8 mouse cellular contexts compared by ENCODE assay signal in genomic region chr19:5729444-5729815, GRCm38 (mm10). TPM values are rescaled to one million over a fixed set of nuclear protein-coding genes. Genes with fewer than 3 reads are reported as not detected.
DNase-seq lines count a peak whose midpoint lies in the region; ATAC-seq and TF ChIP-seq lines count a peak whose summit lies in the region.

Gene Fam89b (minus strand): TSS chr19:5729653.

- H3K27me3 ChIP-seq in E14TG2a.4 (ENCODE audit: insufficient read depth, low read length) = peaks cover 36% of the 10 kb centered on the region
- peaks cover 4% of the 10 kb centered on the region; the same call in 1 of the 2 replicates for H3K27me3 ChIP-seq in forebrain, embryonic 12.5 days
- no peaks in the 10 kb centered on the region for H3K27me3 ChIP-seq in heart, embryonic 16.5 days (ENCODE audit: control insufficient read depth, insufficient read depth, low read length)
- no peaks in the 10 kb centered on the region for H3K27me3 ChIP-seq in liver, postnatal 0 days (ENCODE audit: insufficient read depth, low read length)
- no peaks in the 10 kb centered on the region for H3K27me3 ChIP-seq in neural tube, embryonic 14.5 days (ENCODE audit: control insufficient read depth, insufficient read depth, low read length)
- no peaks in the 10 kb centered on the region for H3K27me3 ChIP-seq in testis, adult 2 months (ENCODE audit: control insufficient read depth, insufficient read depth, low read length)

- TF ChIP-seq CTCF in E14TG2a.4 (conservative IDR thresholded peaks at IDR 0.05; ENCODE audit: low read length) = no peak
- TF ChIP-seq CTCF in liver, postnatal 0 days (IDR thresholded peaks at IDR 0.05; ENCODE audit: low read depth) = no peak
- TF ChIP-seq CTCF in testis, adult 2 months (IDR thresholded peaks at IDR 0.05; ENCODE audit: control insufficient read depth, insufficient read depth, insufficient replicate concordance, low read depth, low read length) = no peak

- peak within 1 kb of the TSS; percentile 95 for H3K27ac ChIP-seq in forebrain, embryonic 12.5 days
- H3K27ac ChIP-seq in heart, embryonic 16.5 days (ENCODE audit: low read length) = peak within 1 kb of the TSS; percentile 92
- peak within 1 kb of the TSS; percentile 92 for H3K27ac ChIP-seq in liver, postnatal 0 days (ENCODE audit: low read depth)
- peak within 1 kb of the TSS; percentile 98 for H3K27ac ChIP-seq in neural tube, embryonic 14.5 days (ENCODE audit: low read depth, low read length)
- peak within 1 kb of the TSS; percentile 61 for H3K27ac ChIP-seq in testis, adult 2 months (ENCODE audit: control insufficient read depth, insufficient read depth, low read depth, low read length)

- peaks cover 71% of the 10 kb centered on the region for H3K4me1 ChIP-seq in E14TG2a.4 (replicated peaks; ENCODE audit: low read depth, low read length)
- peaks cover 64% of the 10 kb centered on the region for H3K4me1 ChIP-seq in forebrain, embryonic 12.5 days
- peaks cover 35% of the 10 kb centered on the region for H3K4me1 ChIP-seq in heart, embryonic 16.5 days (ENCODE audit: control insufficient read depth, insufficient read depth, low read length)
- H3K4me1 ChIP-seq in liver, postnatal 0 days (ENCODE audit: insufficient read depth) = peaks cover 40% of the 10 kb centered on the region
- H3K4me1 ChIP-seq in neural tube, embryonic 14.5 days (ENCODE audit: control insufficient read depth, insufficient read depth, low read length) = peaks cover 56% of the 10 kb centered on the region
- peaks cover 48% of the 10 kb centered on the region for H3K4me1 ChIP-seq in testis, adult 2 months (ENCODE audit: control insufficient read depth, insufficient read depth, low read length)

- H3K4me2 ChIP-seq in forebrain, embryonic 12.5 days = peak within 1 kb of the TSS; percentile 98
- H3K4me2 ChIP-seq in heart, embryonic 16.5 days (ENCODE audit: low read depth, low read length) = peak within 1 kb of the TSS; percentile 97
- peak within 1 kb of the TSS; percentile 91 for H3K4me2 ChIP-seq in liver, postnatal 0 days (ENCODE audit: low read depth, low read length)
- H3K4me2 ChIP-seq in neural tube, embryonic 14.5 days (ENCODE audit: low read depth, low read length) = peak within 1 kb of the TSS; percentile 99

- H3K4me3 ChIP-seq in E14TG2a.4 (replicated peaks; ENCODE audit: low read length) = peak within 1 kb of the TSS; percentile 97
- peak within 1 kb of the TSS; percentile 87 for H3K4me3 ChIP-seq in forebrain, embryonic 12.5 days (replicated peaks)
- peak within 1 kb of the TSS; percentile 93 for H3K4me3 ChIP-seq in heart, embryonic 16.5 days (ENCODE audit: low read length)
- peak within 1 kb of the TSS; percentile 84 for H3K4me3 ChIP-seq in liver, postnatal 0 days (ENCODE audit: low read depth, low read length)
- peak within 1 kb of the TSS; percentile 73 for H3K4me3 ChIP-seq in neural tube, embryonic 14.5 days (ENCODE audit: low read depth, low read length)
- H3K4me3 ChIP-seq in testis, adult 2 months (ENCODE audit: control insufficient read depth, low read depth, low read length) = peak within 1 kb of the TSS; percentile 91

- under 1% methylated on average over 35 of the region's 37 CpGs for WGBS in forebrain, embryonic 12.5 days
- WGBS in heart, embryonic 16.5 days = under 1% methylated on average over 37 of the region's 37 CpGs
- WGBS in liver, postnatal 0 days (ENCODE audit: insufficient replicate concordance) = 1% methylated on average over 34 of the region's 37 CpGs
- WGBS in neural tube, embryonic 14.5 days = 0% methylated on average over 37 of the region's 37 CpGs

- peaks cover 22% of the 10 kb centered on the region for H3K36me3 ChIP-seq in E14TG2a.4 (ENCODE audit: insufficient read depth, low read length)
- peaks cover 15% of the 10 kb centered on the region for H3K36me3 ChIP-seq in forebrain, embryonic 12.5 days (replicated peaks)
- peaks cover 3% of the 10 kb centered on the region; the same call in 1 of the 2 replicates for H3K36me3 ChIP-seq in heart, embryonic 16.5 days (ENCODE audit: control insufficient read depth, insufficient read depth)
- H3K36me3 ChIP-seq in liver, postnatal 0 days (replicated peaks; ENCODE audit: insufficient read depth, low read length) = no peaks in the 10 kb centered on the region; the same call in none of the 2 replicates
- H3K36me3 ChIP-seq in neural tube, embryonic 14.5 days (ENCODE audit: control insufficient read depth, insufficient read depth, low read length) = no peaks in the 10 kb centered on the region; the same call in 1 of the 2 replicates
- H3K36me3 ChIP-seq in testis, adult 2 months (ENCODE audit: control insufficient read depth, insufficient read depth, low read length) = no peaks in the 10 kb centered on the region

- peak; percentile 72 for TF ChIP-seq POLR2A in testis, adult 2 months (IDR thresholded peaks at IDR 0.05; ENCODE audit: control insufficient read depth, low read depth, low read length)

- ATAC-seq in forebrain, embryonic 12.5 days (ENCODE audit: low FRiP score) = peak; percentile 82
- ATAC-seq in heart, embryonic 16.5 days (replicated peaks; ENCODE audit: extremely low read depth, insufficient read depth, low FRiP score) = peak; percentile 64
- peak; percentile 40 for ATAC-seq in liver, postnatal 0 days
- ATAC-seq in neural tube, embryonic 14.5 days (ENCODE audit: low read depth) = peak; percentile 80

- H3K9me3 ChIP-seq in E14TG2a.4 (ENCODE audit: low read length) = no peaks in the 10 kb centered on the region
- no peaks in the 10 kb centered on the region for H3K9me3 ChIP-seq in forebrain, embryonic 12.5 days
- no peaks in the 10 kb centered on the region for H3K9me3 ChIP-seq in heart, embryonic 16.5 days (replicated peaks; ENCODE audit: control insufficient read depth, low read length)
- H3K9me3 ChIP-seq in liver, postnatal 0 days (ENCODE audit: low read length) = no peaks in the 10 kb centered on the region
- no peaks in the 10 kb centered on the region for H3K9me3 ChIP-seq in neural tube, embryonic 14.5 days (ENCODE audit: control insufficient read depth, low read length)

- no peak for TF ChIP-seq EP300 in liver, postnatal 0 days (IDR thresholded peaks at IDR 0.05; ENCODE audit: low read depth)

- peak within 1 kb of the TSS; percentile 97 for H3K9ac ChIP-seq in forebrain, embryonic 12.5 days
- peak within 1 kb of the TSS; percentile 98 for H3K9ac ChIP-seq in heart, embryonic 16.5 days (ENCODE audit: low read length)
- H3K9ac ChIP-seq in liver, postnatal 0 days (replicated peaks) = peak within 1 kb of the TSS; percentile 88
- peak within 1 kb of the TSS; percentile 100 for H3K9ac ChIP-seq in neural tube, embryonic 14.5 days (replicated peaks; ENCODE audit: low read depth, low read length)

- DNase-seq in c-Kit-positive CD71-positive TER-119-negative erythroid progenitor cells, embryonic 14.5 days (ENCODE audit: low read depth) = peak; percentile 91
- peak; percentile 93 to 98 for DNase-seq in kidney, postnatal 36 days
- DNase-seq in liver, postnatal 0 days = peak; percentile 93

RNA-seq across cellular contexts. Expression of gene Fam89b, which starts in this region (rescaled TPM):
- polyA plus RNA-seq in forebrain, embryonic 12.5 days (2016; fragmentation: Nextera tagmentation; extraction: Ambion mirVana) = 170 and 172 TPM in 2 replicates
- 68.6 and 72.3 TPM in 2 replicates for polyA plus RNA-seq in heart, embryonic 16.5 days (2015; fragmentation: Nextera tagmentation; extraction: Ambion mirVana)
- polyA plus RNA-seq in liver, postnatal 0 days (2015; fragmentation: Nextera tagmentation; extraction: Ambion mirVana) = 28.9 and 31.0 TPM in 2 replicates
- 145 and 152 TPM in 2 replicates for polyA plus RNA-seq in neural tube, embryonic 14.5 days (2014; fragmentation: Nextera tagmentation; extraction: Ambion mirVana)
- polyA plus RNA-seq in testis, adult 2 months (2012; rRNA removed) = 256 and 286 TPM in 2 replicates

Comparison
In these comparisons a context has a peak if more than half of its experiments do, and no peak if none do; other contexts are left out.
1. Peak in every context shown above with its lines: DNase-seq, ATAC-seq, H3K4me3 ChIP-seq and H3K27ac ChIP-seq.